Mouse (Mus musculus) cerebellum, adult (tissue): ENCODE data around the gene Snrpd2.
A peak's percentile ranks its signal among the peaks of the same experiment; 100 is the strongest.

Source experiments
- ATAC-seq: cut with Nextera tagmentation; 2 replicates; pipeline ENCODE4 v1.9.2; 2017; ENCODE audit warnings: mild to moderate bottlenecking, moderate library complexity, mixed read lengths; ENCODE audit not compliant: insufficient number of reproducible peaks, low FRiP score, low TSS enrichment

Gene Snrpd2

DNA sequence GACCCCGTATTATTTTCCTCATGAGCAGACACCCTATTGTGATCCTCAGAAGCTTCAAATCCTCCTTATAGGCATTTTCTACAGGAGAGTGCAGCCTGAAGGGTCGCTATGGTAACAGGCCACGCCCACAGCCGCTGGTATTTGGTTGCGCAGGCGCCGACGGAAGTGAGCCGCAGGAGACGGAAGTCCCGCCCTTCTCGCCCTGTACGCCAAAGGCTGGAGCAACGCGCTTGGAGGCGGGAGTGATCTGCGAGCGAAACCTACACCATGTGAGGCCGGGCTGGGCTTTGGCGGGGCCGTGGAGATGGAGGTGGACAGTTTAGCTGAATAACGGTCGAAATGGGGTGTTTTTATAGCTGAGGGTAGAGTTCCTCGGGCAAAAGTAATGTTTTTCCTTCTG, at the start of gene Snrpd2:
Gene Snrpd2 (plus strand): TSS at position 97 of the 400 bp plus-strand sequence.
- ATAC-seq: peak; percentile 81

DNA sequence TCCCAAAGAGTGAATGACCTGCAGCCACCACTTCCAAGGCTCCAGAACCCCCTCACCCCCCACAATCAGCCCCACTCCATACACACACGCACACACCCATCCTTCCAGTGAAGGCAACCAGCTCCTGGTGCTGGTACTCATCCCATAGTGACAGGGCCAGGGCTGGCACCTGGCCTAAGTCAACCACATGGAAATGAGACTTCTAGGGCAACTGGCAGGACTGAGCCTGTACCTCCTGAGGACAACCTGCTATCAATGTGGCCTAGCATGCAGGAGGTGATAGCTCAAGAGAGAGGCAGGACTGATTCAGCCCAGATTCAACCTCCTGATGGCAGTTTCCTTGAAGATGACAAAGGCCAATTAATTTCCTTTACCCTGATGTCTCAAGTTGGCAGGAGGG, 49.2 kb upstream of the Snrpd2 start:
- ATAC-seq: no peak

GRCm38 (mm10) chr7:19103741-19104140, 45.8 kb upstream of the Snrpd2 start:
- no peak for ATAC-seq

- no peak for ATAC-seq
Observed at GRCm38 (mm10) chr7:19104486-19104885, 45.0 kb upstream of the Snrpd2 start.

- no peak for ATAC-seq
Observed at GRCm38 (mm10) chr7:19107436-19107835, 42.1 kb upstream of the Snrpd2 start.

DNA sequence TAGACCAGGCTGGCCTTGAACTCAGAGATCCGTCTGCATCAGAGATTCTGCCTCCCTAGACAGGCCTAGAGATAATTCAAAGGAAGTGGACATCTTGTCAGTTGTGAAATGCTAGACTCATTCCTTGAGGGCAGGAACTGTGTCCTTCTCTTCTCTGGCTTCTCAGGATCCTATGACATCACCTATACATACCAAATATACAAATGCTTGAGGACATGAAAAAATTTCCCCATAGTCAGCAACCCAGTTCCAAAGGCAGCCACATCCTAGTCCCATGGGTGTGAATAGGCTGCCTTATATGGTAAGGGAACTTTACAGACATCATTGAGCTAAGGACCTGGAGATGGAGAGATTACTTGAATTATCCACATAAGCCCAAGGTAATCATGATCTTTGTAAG, 40.0 kb upstream of the Snrpd2 start:
- no peak for ATAC-seq

GRCm38 (mm10) chr7:19118028-19118771, 31.3 kb upstream of the Snrpd2 start, which contains the start of gene Gm4969:
TSS of gene Gm4969 (minus strand) at chr7:19118368.
- peak; percentile 40; the same call in 1 of the 2 replicates for ATAC-seq

GRCm38 (mm10) chr7:19119083-19119482, 30.4 kb upstream of the Snrpd2 start:
- ATAC-seq: no peak

GRCm38 (mm10) chr7:19119631-19120429, 29.7 kb upstream of the Snrpd2 start, which contains the start of gene Fbxo46:
TSS of gene Fbxo46 (plus strand) at chr7:19119859.
- ATAC-seq: peak; percentile 98

- ATAC-seq: no peak
Observed at GRCm38 (mm10) chr7:19121686-19122085, 27.8 kb upstream of the Snrpd2 start.

DNA sequence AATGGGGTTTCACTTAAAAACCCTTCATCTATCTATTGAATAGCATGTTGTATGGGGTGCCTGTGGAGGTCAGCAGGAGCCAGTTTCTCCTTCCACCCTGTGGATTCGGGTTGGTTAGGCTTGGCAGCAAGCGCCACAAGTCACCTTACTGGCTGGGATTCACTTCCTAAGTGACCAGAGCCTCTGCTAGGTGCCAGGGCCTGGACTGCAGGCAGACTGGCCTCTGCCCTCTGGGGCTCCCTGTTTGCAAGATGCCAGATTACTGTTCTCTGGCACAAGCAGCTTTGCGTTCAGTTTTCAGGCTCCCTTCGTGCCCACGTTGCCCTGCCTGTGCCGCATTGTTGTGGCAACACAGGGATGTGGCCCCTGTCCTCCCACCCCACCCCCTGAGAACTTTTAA, 24.8 kb upstream of the Snrpd2 start:
- ATAC-seq: no peak

DNA sequence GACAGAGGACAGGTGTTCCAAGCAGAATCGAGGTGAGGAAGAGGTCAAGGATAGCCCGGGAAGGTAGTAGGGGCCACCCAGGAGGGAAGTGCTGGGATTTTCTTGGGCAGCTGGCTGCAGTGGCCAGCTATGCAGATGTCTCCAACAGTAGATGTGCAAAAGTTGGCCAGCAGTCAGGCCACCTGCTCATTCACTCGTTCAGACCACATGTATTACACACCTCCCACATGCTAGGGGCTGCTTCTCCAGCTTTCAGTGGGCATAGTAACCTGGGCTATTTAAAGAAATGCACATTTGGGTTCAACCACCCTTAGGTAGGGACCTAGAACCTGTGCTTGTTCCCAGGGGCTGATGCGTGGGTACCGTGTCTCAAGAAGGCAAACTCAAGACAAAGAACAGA, 21.8 kb upstream of the Snrpd2 start:
- no peak for ATAC-seq

DNA sequence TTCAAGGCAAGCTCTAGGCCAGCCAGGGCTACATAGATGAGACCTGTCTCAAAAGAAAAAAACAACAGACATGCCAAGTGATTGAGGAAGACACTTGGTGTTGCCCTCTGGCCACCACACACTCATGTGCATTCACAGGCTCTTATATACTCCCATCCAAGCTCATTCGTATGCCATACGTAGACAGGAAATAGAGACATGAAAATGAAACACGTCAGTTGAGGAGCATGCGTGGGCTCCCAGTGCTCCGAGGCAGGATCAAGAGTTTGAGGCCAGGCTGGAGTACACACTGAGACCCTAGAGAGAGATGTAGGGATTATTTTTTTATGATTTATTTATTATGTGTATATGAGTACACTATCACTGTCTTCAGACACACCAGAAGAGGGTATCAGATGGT, 20.1 kb upstream of the Snrpd2 start:
- no peak for ATAC-seq

DNA sequence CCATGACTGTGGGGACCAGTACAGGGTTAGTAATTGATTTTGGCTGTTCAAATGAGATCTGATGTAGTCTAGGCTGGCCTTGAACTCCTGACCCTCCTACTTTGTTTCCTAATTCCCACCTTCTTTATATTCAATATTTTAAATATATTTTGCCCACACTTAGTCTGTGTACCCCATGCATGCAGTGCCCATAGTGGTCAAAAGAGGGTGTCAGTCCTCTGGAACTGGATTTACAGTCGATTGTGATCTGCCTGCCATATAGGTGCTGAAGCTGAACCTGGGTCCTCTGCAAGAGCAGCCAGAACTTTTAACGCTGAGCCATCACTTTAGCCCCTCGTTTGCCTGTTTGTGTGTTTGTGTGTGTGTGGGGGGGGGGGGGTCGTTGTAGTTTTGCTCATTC, 18.9 kb upstream of the Snrpd2 start:
- no peak for ATAC-seq

- peak; percentile 97 for ATAC-seq
Observed at GRCm38 (mm10) chr7:19131324-19131848, 18.1 kb upstream of the Snrpd2 start.

DNA sequence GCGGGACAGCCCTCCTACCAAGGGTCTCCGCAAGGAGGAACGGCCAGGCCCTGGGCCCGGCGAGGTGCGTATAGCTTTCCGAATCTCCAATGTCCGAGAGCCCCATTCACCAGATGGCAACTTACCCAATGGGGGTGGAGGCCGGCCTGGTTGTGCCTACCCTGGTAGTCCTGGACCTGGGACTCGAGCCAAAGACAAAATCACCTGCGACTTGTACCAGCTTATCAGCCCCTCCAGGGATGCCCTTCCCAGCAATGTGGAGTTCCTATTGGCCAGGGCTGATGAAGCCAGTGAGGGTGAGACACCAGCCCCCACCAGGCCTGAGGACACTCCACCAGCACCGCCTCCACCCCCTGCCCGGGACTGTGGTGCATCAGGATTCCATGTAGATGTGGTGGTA, 13.4 kb upstream of the Snrpd2 start:
- ATAC-seq: no peak

GRCm38 (mm10) chr7:19136673-19137334, 12.7 kb upstream of the Snrpd2 start:
- no peak for ATAC-seq

DNA sequence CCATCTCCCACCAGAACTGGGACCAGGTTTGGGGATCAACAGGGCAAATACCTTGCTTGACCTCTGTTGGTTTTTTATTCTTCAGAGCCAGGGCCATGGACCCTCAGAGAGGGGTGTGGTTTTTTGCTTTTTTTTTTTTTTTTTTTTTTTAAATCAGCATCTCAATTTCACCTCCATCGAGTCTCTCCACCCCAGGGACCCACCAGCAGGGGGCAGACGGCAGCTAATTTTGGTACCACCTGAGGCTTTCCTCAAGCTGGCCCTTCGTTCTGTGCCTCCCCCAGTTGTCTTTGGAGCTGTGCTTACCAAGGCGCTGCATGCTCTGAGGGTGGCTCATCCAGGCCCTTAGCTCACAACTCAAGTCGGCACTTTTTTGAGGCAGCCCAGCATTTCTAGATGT, 12.1 kb upstream of the Snrpd2 start:
- no peak for ATAC-seq

DNA sequence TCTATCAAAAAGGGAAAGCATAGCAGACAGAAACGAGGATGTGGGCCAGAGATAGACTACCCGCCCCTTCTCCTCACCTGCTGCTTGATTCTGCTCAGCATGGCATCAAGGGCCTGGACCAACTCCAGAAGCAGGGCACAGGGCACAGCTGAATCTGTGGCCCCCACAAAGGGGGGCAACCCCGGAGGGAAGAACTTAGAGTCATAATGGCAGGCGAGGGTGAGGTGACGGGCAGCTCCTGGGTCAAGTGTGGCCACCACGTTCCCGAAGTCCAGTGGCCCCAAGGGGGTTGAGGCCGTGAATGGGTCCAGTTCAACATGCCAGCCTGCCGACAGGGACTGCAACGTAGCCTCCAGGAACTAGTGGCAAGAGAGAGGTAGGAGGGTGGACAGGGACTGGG, 2.7 kb upstream of the Snrpd2 start:
- no peak for ATAC-seq

GRCm38 (mm10) chr7:19147497-19148045, 2.0 kb upstream of the Snrpd2 start:
- ATAC-seq: no peak
